Mouse (Mus musculus): ENCODE results near the gene Tmem178.

DNA sequence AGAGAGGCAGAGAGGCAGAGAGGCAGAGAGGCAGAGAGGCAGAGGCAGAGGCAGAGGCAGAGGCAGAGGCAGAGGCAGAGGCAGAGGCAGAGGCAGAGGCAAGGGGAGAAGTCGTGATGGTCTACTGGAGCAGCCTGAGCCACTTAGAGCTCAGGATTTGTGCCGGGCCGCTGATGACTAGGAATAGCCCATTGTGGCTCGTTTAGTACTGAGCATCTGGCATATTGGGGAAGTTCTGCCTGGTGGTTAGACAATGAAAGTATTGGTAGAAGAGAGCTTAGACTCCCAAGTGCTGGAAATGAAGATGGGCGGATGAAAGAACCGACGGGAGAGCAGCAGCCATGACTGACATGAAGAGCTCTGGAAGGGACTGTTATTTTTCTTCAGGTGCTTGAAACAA, 11.0 kb downstream of the Tmem178 start:
- TF ChIP-seq EP300 (IDR thresholded peaks at IDR 0.05; ENCODE audit: low read depth in 1 of 2, low read length in 2 of 2) = no peak
- no peak for TF ChIP-seq ZNF384 (IDR thresholded peaks at IDR 0.05; ENCODE audit: low read depth, low read length)
- no peak for TF ChIP-seq CTCF (IDR thresholded peaks at IDR 0.05 in 2 of 3, conservative IDR thresholded peaks at IDR 0.05 in 1 of 3; ENCODE audit: control insufficient read depth in 1 of 3, insufficient read depth in 1 of 3, low read depth in 2 of 3, low read length in 3 of 3, poor library complexity in 1 of 3, severe bottlenecking in 1 of 3)
- TF ChIP-seq RAD21 (IDR thresholded peaks at IDR 0.05; ENCODE audit: low read depth, low read length) = no peak
- no peak for TF ChIP-seq TCF12 (IDR thresholded peaks at IDR 0.05; ENCODE audit: low read depth, low read length)
- no peak for TF ChIP-seq USF1 (IDR thresholded peaks at IDR 0.05; ENCODE audit: low read depth, low read length)
- no peak for TF ChIP-seq E2F4 (IDR thresholded peaks at IDR 0.05; ENCODE audit: borderline replicate concordance, low read depth, low read length)
- TF ChIP-seq TBP (IDR thresholded peaks at IDR 0.05; ENCODE audit: low read depth, low read length) = no peak
- no peak for TF ChIP-seq POLR2A (IDR thresholded peaks at IDR 0.05; ENCODE audit: control insufficient read depth in 1 of 2, insufficient read depth in 1 of 2, low read depth in 1 of 2, low read length in 2 of 2, poor library complexity in 1 of 2)
- TF ChIP-seq GATA1 (IDR thresholded peaks at IDR 0.05; ENCODE audit: low read depth, low read length) = no peak
- TF ChIP-seq ELF1 (IDR thresholded peaks at IDR 0.05; ENCODE audit: low read depth, low read length) = no peak
- no peak for TF ChIP-seq GABPA (IDR thresholded peaks at IDR 0.05; ENCODE audit: low read depth, low read length)
- no peak for TF ChIP-seq MYC (IDR thresholded peaks at IDR 0.05; ENCODE audit: low read depth, low read length)

Measured in MEL (cell line).